Mouse (Mus musculus) 3134 (cell line): Measurements from ENCODE around the gene Fbxw7.

Source experiments
- DNase-seq: peaks from one replicate; pipeline ENCODE4 v3.0.0-alpha.2; 2011; ENCODE audit warnings: low spot score; ENCODE audit not compliant: insufficient read length; ENCODE audit errors: extremely low read depth

The Fbxw7 gene

GRCm38 (mm10) chr3:84814762-84815381 is at the start of gene Fbxw7:
Gene Fbxw7 (plus strand): TSS chr3:84815268.
- peak; percentile 12 for DNase-seq

- no peak for DNase-seq
Observed at GRCm38 (mm10) chr3:84768940-84769339, 46.1 kb upstream of the Fbxw7 start.

DNA sequence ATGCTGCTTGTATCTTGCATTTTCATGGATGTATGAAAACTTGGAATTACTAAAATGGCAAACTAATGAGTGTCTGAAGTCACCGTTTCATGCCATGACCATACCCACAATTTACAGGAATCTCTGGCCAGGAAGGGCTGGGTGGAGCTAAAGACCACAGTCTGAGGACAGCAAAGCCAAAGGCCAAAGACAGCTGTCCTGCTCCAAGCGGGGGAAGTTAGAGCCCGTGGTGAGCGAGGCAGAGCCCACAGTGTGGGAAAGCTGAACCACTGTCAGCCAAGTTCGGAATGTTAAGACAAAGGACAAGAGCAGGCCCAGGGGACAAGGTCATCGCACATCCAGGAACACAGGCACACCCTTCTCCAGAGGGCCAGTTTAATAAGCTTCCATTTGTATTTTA is 45.7 kb upstream of the Fbxw7 start:
- peak; percentile 28 for DNase-seq

- no peak for DNase-seq
Observed at GRCm38 (mm10) chr3:84770518-84770917, 44.5 kb upstream of the Fbxw7 start.

DNA sequence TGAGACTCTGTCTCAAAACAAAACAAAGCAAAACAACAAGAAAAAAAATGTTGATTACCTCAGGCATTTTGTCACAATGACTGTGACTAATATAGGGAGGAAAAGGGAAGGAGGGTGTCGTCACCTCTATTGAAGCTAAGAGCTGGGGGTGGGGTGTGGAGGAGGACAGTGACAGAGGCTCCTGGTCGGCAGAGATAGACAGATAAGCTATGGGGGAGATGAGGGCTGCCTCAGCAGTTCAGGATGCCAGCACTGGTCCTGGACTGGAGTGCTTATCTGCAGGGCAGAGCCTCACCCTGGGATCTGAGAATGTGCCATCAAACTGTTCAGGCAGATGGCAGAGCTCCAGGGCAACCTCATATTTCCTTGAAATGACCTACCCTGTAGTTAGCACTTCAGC is 43.1 kb upstream of the Fbxw7 start:
- DNase-seq = no peak

GRCm38 (mm10) chr3:84774246-84775066 is 40.6 kb upstream of the Fbxw7 start:
- DNase-seq = no peak

DNA sequence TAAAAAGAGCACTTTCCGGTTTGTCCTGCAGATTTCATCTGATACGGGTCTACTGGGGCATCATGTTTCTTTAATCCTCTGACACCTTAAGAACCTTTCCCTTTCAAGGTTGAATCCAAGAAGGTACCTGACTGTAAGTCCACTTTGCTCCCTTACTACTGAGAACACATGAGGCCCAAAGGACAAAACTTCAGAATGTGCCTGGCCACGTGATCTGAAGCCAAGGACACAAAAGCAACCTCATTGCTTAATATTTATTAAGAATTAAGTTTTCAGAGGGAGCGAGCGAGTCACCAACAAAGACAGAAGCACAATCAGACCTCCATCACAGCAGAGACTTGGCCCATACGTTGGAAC is 40.0 kb upstream of the Fbxw7 start:
- DNase-seq = no peak

DNA sequence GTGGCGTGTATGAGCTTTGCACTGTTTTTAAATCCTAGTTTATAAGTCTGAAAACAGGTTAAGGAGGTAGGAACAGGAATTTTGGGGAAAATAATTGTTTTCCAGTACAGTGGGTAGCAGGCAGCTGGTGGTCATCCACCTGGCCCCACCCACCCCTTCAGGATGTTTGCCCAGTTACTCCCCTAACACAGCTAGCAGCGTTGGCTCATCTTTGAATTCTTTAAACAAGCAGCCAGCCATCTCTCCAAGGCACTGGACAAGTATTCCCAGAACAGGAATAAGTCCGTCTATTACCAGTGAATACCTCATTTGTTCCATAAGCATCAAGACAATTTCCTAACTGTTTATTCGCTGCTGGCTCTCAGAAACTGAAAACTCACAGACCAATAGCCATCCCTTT is 39.5 kb upstream of the Fbxw7 start:
- DNase-seq = no peak

- no peak for DNase-seq
Observed at GRCm38 (mm10) chr3:84776084-84776483, 39.0 kb upstream of the Fbxw7 start.

GRCm38 (mm10) chr3:84787914-84788313 is 27.2 kb upstream of the Fbxw7 start:
- DNase-seq = no peak

- no peak for DNase-seq
Observed at GRCm38 (mm10) chr3:84804036-84804435, 11.0 kb upstream of the Fbxw7 start.

- DNase-seq = no peak
Observed at GRCm38 (mm10) chr3:84806206-84806605, 8.9 kb upstream of the Fbxw7 start.

DNA sequence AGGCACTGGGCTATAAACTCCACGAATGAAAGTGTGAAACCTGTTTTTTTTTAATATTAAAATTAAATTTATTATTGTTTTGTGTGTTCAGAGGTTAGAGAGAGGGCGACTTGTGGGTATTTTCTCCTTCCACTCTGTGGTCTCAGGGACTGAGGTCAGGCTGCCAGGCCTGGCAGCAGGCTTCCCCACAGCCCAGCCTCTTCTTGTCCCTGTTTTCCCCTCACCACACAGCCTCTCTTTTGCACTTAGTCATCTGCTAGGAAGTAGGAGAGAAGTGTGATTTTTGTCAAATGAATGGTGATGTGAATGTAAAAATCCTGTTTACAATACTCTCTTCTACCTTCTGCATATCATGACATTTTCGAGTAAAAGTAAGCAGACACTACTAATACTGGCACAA is 7.2 kb upstream of the Fbxw7 start:
- DNase-seq = no peak

- no peak for DNase-seq
Observed at GRCm38 (mm10) chr3:84808906-84809305, 6.2 kb upstream of the Fbxw7 start.

DNA sequence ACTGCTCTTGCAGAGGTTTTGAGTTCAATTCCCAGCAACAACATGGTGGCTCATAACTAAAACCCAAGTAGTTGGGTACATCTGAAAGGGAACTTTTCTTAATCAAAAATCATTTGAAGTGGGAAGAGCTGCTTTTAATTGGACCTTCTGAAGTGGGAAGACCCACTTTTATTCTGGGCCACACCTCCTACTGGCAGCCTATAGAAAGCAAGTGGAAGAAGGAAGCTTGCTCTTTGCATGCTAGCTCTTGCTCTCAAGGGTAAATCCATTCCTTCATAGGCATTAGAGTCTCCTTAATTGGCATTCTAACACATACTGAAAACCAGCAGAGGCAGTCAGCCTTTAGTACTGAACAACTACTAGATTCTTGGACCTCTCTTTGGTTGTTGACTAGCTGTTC is 4.3 kb upstream of the Fbxw7 start:
- no peak for DNase-seq

GRCm38 (mm10) chr3:84813436-84814156 is 1.5 kb upstream of the Fbxw7 start:
- no peak for DNase-seq

- peak; percentile 98 for DNase-seq
Observed at GRCm38 (mm10) chr3:84814157-84814761, 809 bp upstream of the Fbxw7 start.

DNA sequence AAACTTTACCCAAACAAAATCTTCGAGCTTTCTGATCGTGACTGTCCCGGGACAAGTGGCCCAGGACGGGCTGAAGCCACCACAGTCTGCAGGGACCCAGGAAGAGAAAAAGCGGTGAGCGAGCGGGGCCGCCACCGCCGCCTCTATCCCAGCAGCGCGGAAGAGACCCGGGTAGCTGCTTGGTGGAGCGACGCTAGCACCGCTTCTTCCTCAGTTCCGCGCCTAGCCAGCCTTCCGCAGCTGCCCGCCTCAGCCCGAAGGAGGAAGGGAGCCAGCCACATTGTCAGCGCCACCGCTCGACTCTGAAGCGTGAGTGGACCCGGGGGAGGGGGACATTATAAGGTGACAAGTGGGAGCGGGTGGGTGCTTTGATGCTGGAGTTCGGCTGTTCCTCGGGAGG is 393 bp downstream of the Fbxw7 start:
- DNase-seq = peak; percentile 47

GRCm38 (mm10) chr3:84816951-84817350 is 1.9 kb downstream of the Fbxw7 start:
- no peak for DNase-seq

GRCm38 (mm10) chr3:84820654-84821201 is 5.7 kb downstream of the Fbxw7 start:
- no peak for DNase-seq

GRCm38 (mm10) chr3:84825990-84826389 is 10.9 kb downstream of the Fbxw7 start:
- DNase-seq = no peak
